Mouse (Mus musculus): ENCODE data around the gene Wbp1. TPM values are rescaled to one million over a fixed set of nuclear protein-coding genes. Genes with fewer than 3 reads are reported as not detected.

Wbp1 gene
- total RNA-seq, 2 experiments from 2014 or later, result 43.3 to 45.6 TPM

GRCm38 (mm10) chr6:83121863-83122710, 728 bp upstream of the Wbp1 start:
- Histone ChIP-seq H3K27ac (peak overlapping the region; percentile 87), H3K4me3 (peak overlapping the region; percentile 89)
- intact Hi-C loops (cut with DNase I), result no loop called here
- DNase-seq, result no peak
- no peak for TF ChIP-seq CTCF (IDR thresholded peaks at IDR 0.05)

GRCm38 (mm10) chr6:83119734-83120051, 1.7 kb downstream of the Wbp1 start:
- TF ChIP-seq CTCF (IDR thresholded peaks at IDR 0.05), result no peak
- intact Hi-C loops (cut with DNase I), result loop anchor here (2.0 kb wide), 1 partner anchor 37 kb away; the partner anchor contains the start of genes 1700003E16Rik and Wdr54
- Histone ChIP-seq H3K4me3 (no peak overlapping the region), H3K27ac (no peak overlapping the region)
- DNase-seq, result no peak

GRCm38 (mm10) chr6:83118825-83119733, 2.3 kb downstream of the Wbp1 start:
- no peak for TF ChIP-seq CTCF (IDR thresholded peaks at IDR 0.05)
- no peak overlapping the region for H3K4me3 ChIP-seq
- intact Hi-C loops (cut with DNase I), result loop anchor here (2.0 kb wide), 1 partner anchor 38 kb away; the partner anchor contains the start of genes 1700003E16Rik and Wdr54
- DNase-seq, result peak; percentile 28
- no peak overlapping the region for H3K27ac ChIP-seq

- peak; percentile 14 for DNase-seq
- Histone ChIP-seq H3K27ac (no peak overlapping the region), H3K4me3 (no peak overlapping the region)
- intact Hi-C loops (cut with DNase I), result loop anchor here (2.0 kb wide), 1 partner anchor 38 kb away; the partner anchor contains the start of genes 1700003E16Rik and Wdr54
- TF ChIP-seq CTCF (IDR thresholded peaks at IDR 0.05), result no peak
Observed at GRCm38 (mm10) chr6:83118369-83118768, 3.0 kb downstream of the Wbp1 start.

GRCm38 (mm10) chr6:83117616-83118015, 3.7 kb downstream of the Wbp1 start:
- Histone ChIP-seq H3K27ac (no peak overlapping the region), H3K4me3 (no peak overlapping the region)
- TF ChIP-seq CTCF (IDR thresholded peaks at IDR 0.05), result no peak
- DNase-seq, result no peak
- intact Hi-C loops (cut with DNase I), result loop anchor here (2.0 kb wide), 1 partner anchor 39 kb away; the partner anchor contains the start of genes 1700003E16Rik and Wdr54

GRCm38 (mm10) chr6:83117165-83117438, 4.3 kb downstream of the Wbp1 start:
- TF ChIP-seq CTCF (IDR thresholded peaks at IDR 0.05), result no peak
- no peak overlapping the region for H3K4me3 ChIP-seq
- no peak overlapping the region for H3K27ac ChIP-seq
- peak; percentile 24 for DNase-seq
- intact Hi-C loops (cut with DNase I), result no loop called here

- peak overlapping the region; percentile 87 for H3K4me3 ChIP-seq
- H3K27ac ChIP-seq, result 0 out of 2 replicates have a peak overlapping the region, but pooled peaks have one; percentile 94
- intact Hi-C loops (cut with DNase I), result no loop called here
- no peak for TF ChIP-seq CTCF (IDR thresholded peaks at IDR 0.05)
- DNase-seq, result peak; percentile 6
Observed at GRCm38 (mm10) chr6:83116373-83117164, 4.8 kb downstream of the Wbp1 start.

- intact Hi-C loops (cut with DNase I), result no loop called here
- peak overlapping the region; percentile 94 for H3K27ac ChIP-seq
- H3K4me3 ChIP-seq, result peak overlapping the region; percentile 87
- no peak for DNase-seq
- TF ChIP-seq CTCF (IDR thresholded peaks at IDR 0.05), result no peak
Observed at GRCm38 (mm10) chr6:83115682-83116372, 5.5 kb downstream of the Wbp1 start.

GRCm38 (mm10) chr6:83115011-83115671, 6.2 kb downstream of the Wbp1 start, which contains the start of gene Mogs:
Gene Mogs (plus strand): TSS chr6:83115496.
- Histone ChIP-seq H3K4me3 (peak within 1 kb of the TSS; percentile 87), H3K27ac (peak within 1 kb of the TSS; percentile 94)
- intact Hi-C loops (cut with DNase I), result no loop called here
- DNase-seq, result peak; percentile 97
- peak; percentile 69 for TF ChIP-seq CTCF (IDR thresholded peaks at IDR 0.05)

GRCm38 (mm10) chr6:83111510-83112136, 9.7 kb downstream of the Wbp1 start:
- Histone ChIP-seq H3K27ac (no peak overlapping the region), H3K4me3 (no peak overlapping the region)
- no peak for TF ChIP-seq CTCF (IDR thresholded peaks at IDR 0.05)
- intact Hi-C loops (cut with DNase I), result no loop called here
- peak; percentile 8 for DNase-seq

Data from gastrocnemius, adult 2 months (tissue).